Mouse (Mus musculus) neural tube, embryonic 13.5 days (tissue): Measurements from ENCODE around the gene Fam189a2. TPM values are rescaled to one million over a fixed set of nuclear protein-coding genes. Genes with fewer than 3 reads are reported as not detected.
A peak's percentile ranks its signal among the peaks of the same experiment; 100 is the strongest.

Experiments
- ATAC-seq: fragments of 200-750 bp; cut with Nextera tagmentation; 2 replicates; pipeline ENCODE4 v1.8.0; 2017; ENCODE audit warnings: low read depth, mild to moderate bottlenecking, moderate TSS enrichment, moderate library complexity
- H3K27ac ChIP-seq: fragments of 300-500 bp; sonication (generic); replicated peaks from 2 replicates; pipeline ENCODE4 v1.5.1; 2015; ENCODE audit warnings: moderate library complexity, mild to moderate bottlenecking, inconsistent platforms
- H3K27me3 ChIP-seq: fragments of 300-500 bp; sonication (generic); 2 replicates; pipeline ENCODE4 v1.6.1; 2015; ENCODE audit warnings: mild to moderate bottlenecking, inconsistent platforms
- H3K36me3 ChIP-seq: fragments of 300-500 bp; sonication (generic); 2 replicates; pipeline ENCODE4 v1.6.1; 2015; ENCODE audit warnings: mild to moderate bottlenecking, inconsistent platforms
- H3K4me1 ChIP-seq: fragments of 300-500 bp; sonication (generic); replicated peaks from 2 replicates; pipeline ENCODE4 v1.6.1; 2015; ENCODE audit warnings: inconsistent platforms
- H3K4me2 ChIP-seq: fragments of 300-500 bp; sonication (generic); 2 replicates; pipeline ENCODE4 v1.6.1; 2015; ENCODE audit warnings: inconsistent platforms, mild to moderate bottlenecking, moderate library complexity
- H3K4me3 ChIP-seq: fragments of 300-500 bp; sonication (generic); 2 replicates; pipeline ENCODE4 v1.5.1; 2015; ENCODE audit warnings: mild to moderate bottlenecking, inconsistent platforms
- H3K9ac ChIP-seq: fragments of 300-500 bp; sonication (generic); 2 replicates; pipeline ENCODE4 v1.6.1; 2015; ENCODE audit warnings: moderate library complexity, mild to moderate bottlenecking, inconsistent platforms
- H3K9me3 ChIP-seq: fragments of 300-500 bp; sonication (generic); 2 replicates; pipeline ENCODE4 v1.6.1; 2016; ENCODE audit warnings: inconsistent platforms
- whole genome bisulfite sequencing: fragments of 180-500 bp; shearing (Covaris S2); methylation state at CpG from one replicate; pipeline ENCODE4 v1.1.7; 2015; 5-methylcytosine and 5-hydroxymethylcytosine counted together
- polyA plus RNA-seq: library from polyadenylated mRNA; unstranded; fragments of >200 nt; fragmentation: Nextera tagmentation; extraction: Ambion mirVana; gene quantifications from 2 replicates; pipeline ENCODE4 v1.2.1, GENCODE M21; 2015

Fam189a2 gene
- polyA plus RNA-seq, 1 experiment from 2014 or later = 2.4 TPM

GRCm38 (mm10) chr19:24007002-24007637, 23.7 kb downstream of the Fam189a2 start:
- ATAC-seq = no peak
- H3K4me1 ChIP-seq = no peaks in the 10 kb centered on the region
- WGBS = 90% methylated on average over 10 of the region's 10 CpGs

GRCm38 (mm10) chr19:23995766-23996399, 34.9 kb downstream of the Fam189a2 start:
- Histone ChIP-seq H3K36me3 (no peaks in the 10 kb centered on the region), H3K9ac (no peak overlapping the region), H3K4me3 (no peak overlapping the region), H3K9me3 (no peaks in the 10 kb centered on the region), H3K4me1 (no peaks in the 10 kb centered on the region), H3K27me3 (no peaks in the 10 kb centered on the region), H3K27ac (no peak overlapping the region), H3K4me2 (no peak overlapping the region)
- 88% methylated on average over 10 of the region's 10 CpGs for WGBS
- no peak for ATAC-seq

More at GRCm38 (mm10) chr19:24007002-24007637, 23.7 kb downstream of the Fam189a2 start:
- Histone ChIP-seq H3K4me2 (no peak overlapping the region), H3K9ac (no peak overlapping the region), H3K27me3 (no peaks in the 10 kb centered on the region), H3K9me3 (peaks cover 4% of the 10 kb centered on the region; the same call in 1 of the 2 replicates), H3K4me3 (no peak overlapping the region), H3K27ac (no peak overlapping the region), H3K36me3 (no peaks in the 10 kb centered on the region)

- no peak for ATAC-seq
- H3K27ac ChIP-seq = no peak overlapping the region
- H3K4me2 ChIP-seq = no peak overlapping the region
- no peaks in the 10 kb centered on the region for H3K9me3 ChIP-seq
- H3K9ac ChIP-seq = no peak overlapping the region
- no peaks in the 10 kb centered on the region for H3K36me3 ChIP-seq
- H3K4me1 ChIP-seq = 0 out of 2 replicates have a peak, but pooled peaks cover 4% of the 10 kb centered on the region
- no peak overlapping the region for H3K4me3 ChIP-seq
- H3K27me3 ChIP-seq = no peaks in the 10 kb centered on the region
- WGBS = 91% methylated on average over 4 of the region's 4 CpGs
Observed at GRCm38 (mm10) chr19:23988166-23988565, 42.7 kb downstream of the Fam189a2 start.

GRCm38 (mm10) chr19:23987291-23987690, 43.5 kb downstream of the Fam189a2 start:
- 67% methylated on average over 2 of the region's 2 CpGs for WGBS
- no peaks in the 10 kb centered on the region for H3K27me3 ChIP-seq
- no peak overlapping the region for H3K4me2 ChIP-seq
- no peaks in the 10 kb centered on the region for H3K9me3 ChIP-seq
- H3K27ac ChIP-seq = no peak overlapping the region
- no peaks in the 10 kb centered on the region for H3K36me3 ChIP-seq
- ATAC-seq = no peak
- H3K4me1 ChIP-seq = 0 out of 2 replicates have a peak, but pooled peaks cover 4% of the 10 kb centered on the region
- H3K9ac ChIP-seq = no peak overlapping the region
- no peak overlapping the region for H3K4me3 ChIP-seq

- ATAC-seq = no peak
- H3K36me3 ChIP-seq = no peaks in the 10 kb centered on the region
- no peak overlapping the region for H3K9ac ChIP-seq
- no peak overlapping the region for H3K4me3 ChIP-seq
- no peaks in the 10 kb centered on the region for H3K27me3 ChIP-seq
- no peaks in the 10 kb centered on the region for H3K9me3 ChIP-seq
- 0 out of 2 replicates have a peak, but pooled peaks cover 4% of the 10 kb centered on the region for H3K4me1 ChIP-seq
- H3K4me2 ChIP-seq = no peak overlapping the region
- WGBS = 56% methylated on average over 6 of the region's 6 CpGs
- no peak overlapping the region; the same call in 1 of the 2 replicates for H3K27ac ChIP-seq
Observed at GRCm38 (mm10) chr19:23984186-23984585, 46.6 kb downstream of the Fam189a2 start.

- ATAC-seq = no peak
- H3K4me3 ChIP-seq = no peak overlapping the region
- H3K9ac ChIP-seq = no peak overlapping the region
- 69% methylated on average over 3 of the region's 3 CpGs for WGBS
- no peaks in the 10 kb centered on the region for H3K9me3 ChIP-seq
- H3K36me3 ChIP-seq = 0 out of 2 replicates have a peak, but pooled peaks cover under 1% of the 10 kb centered on the region
- H3K27me3 ChIP-seq = no peaks in the 10 kb centered on the region
- no peak overlapping the region for H3K27ac ChIP-seq
- H3K4me1 ChIP-seq = 0 out of 2 replicates have a peak, but pooled peaks cover 4% of the 10 kb centered on the region
- H3K4me2 ChIP-seq = no peak overlapping the region
Observed at GRCm38 (mm10) chr19:23980598-23980997, 50.2 kb downstream of the Fam189a2 start.

- peaks cover 9% of the 10 kb centered on the region; the same call in 1 of the 2 replicates for H3K36me3 ChIP-seq
- peaks cover 6% of the 10 kb centered on the region for H3K4me1 ChIP-seq
- no peak overlapping the region for H3K27ac ChIP-seq
- H3K9ac ChIP-seq = no peak overlapping the region
- H3K27me3 ChIP-seq = no peaks in the 10 kb centered on the region
- H3K4me2 ChIP-seq = no peak overlapping the region
- peaks cover 8% of the 10 kb centered on the region; the same call in 1 of the 2 replicates for H3K9me3 ChIP-seq
- H3K4me3 ChIP-seq = no peak overlapping the region
- 72% methylated on average over 6 of the region's 6 CpGs for WGBS
- ATAC-seq = no peak
Observed at GRCm38 (mm10) chr19:23977901-23978443, 52.8 kb downstream of the Fam189a2 start.

GRCm38 (mm10) chr19:23972881-23973649, 57.8 kb downstream of the Fam189a2 start:
- Histone ChIP-seq H3K27me3 (no peaks in the 10 kb centered on the region), H3K27ac (no peak overlapping the region; the same call in 1 of the 2 replicates), H3K9me3 (peaks cover 8% of the 10 kb centered on the region; the same call in 1 of the 2 replicates), H3K4me1 (peaks cover 7% of the 10 kb centered on the region), H3K9ac (no peak overlapping the region), H3K4me3 (no peak overlapping the region), H3K4me2 (no peak overlapping the region), H3K36me3 (peaks cover 9% of the 10 kb centered on the region; the same call in 1 of the 2 replicates)
- 58% methylated on average over 16 of the region's 16 CpGs for WGBS
- peak; percentile 75; the same call in 1 of the 2 replicates for ATAC-seq

- Histone ChIP-seq H3K27ac (no peak overlapping the region), H3K9ac (no peak overlapping the region), H3K4me2 (no peak overlapping the region), H3K36me3 (peaks cover 9% of the 10 kb centered on the region; the same call in 1 of the 2 replicates), H3K4me1 (peaks cover 7% of the 10 kb centered on the region), H3K27me3 (no peaks in the 10 kb centered on the region), H3K9me3 (peaks cover 8% of the 10 kb centered on the region; the same call in 1 of the 2 replicates), H3K4me3 (no peak overlapping the region)
- WGBS = 95% methylated on average over 7 of the region's 7 CpGs
- no peak for ATAC-seq
Observed at GRCm38 (mm10) chr19:23971391-23971790, 59.4 kb downstream of the Fam189a2 start.

GRCm38 (mm10) chr19:23970374-23970773, 60.4 kb downstream of the Fam189a2 start:
- WGBS = 94% methylated on average over 3 of the region's 3 CpGs
- ATAC-seq = no peak
- peaks cover 8% of the 10 kb centered on the region; the same call in 1 of the 2 replicates for H3K9me3 ChIP-seq

GRCm38 (mm10) chr19:23968862-23969225, 62.0 kb downstream of the Fam189a2 start:
- Histone ChIP-seq H3K9me3 (no peaks in the 10 kb centered on the region), H3K4me1 (peaks cover 7% of the 10 kb centered on the region), H3K27ac (no peak overlapping the region), H3K27me3 (no peaks in the 10 kb centered on the region), H3K9ac (no peak overlapping the region), H3K36me3 (no peaks in the 10 kb centered on the region), H3K4me2 (no peak overlapping the region), H3K4me3 (no peak overlapping the region)
- ATAC-seq = no peak
- 83% methylated on average over 2 of the region's 2 CpGs for WGBS

More at GRCm38 (mm10) chr19:23970374-23970773, 60.4 kb downstream of the Fam189a2 start:
- H3K4me1 ChIP-seq = peaks cover 7% of the 10 kb centered on the region
- H3K9ac ChIP-seq = no peak overlapping the region
- H3K36me3 ChIP-seq = peaks cover 6% of the 10 kb centered on the region; the same call in 1 of the 2 replicates
- no peak overlapping the region for H3K27ac ChIP-seq
- no peak overlapping the region for H3K4me2 ChIP-seq
- no peaks in the 10 kb centered on the region for H3K27me3 ChIP-seq
- no peak overlapping the region for H3K4me3 ChIP-seq
